Mouse (Mus musculus): ENCODE data around the gene Rab4a. TPM values are rescaled to one million over a fixed set of nuclear protein-coding genes. Genes with fewer than 3 reads are reported as not detected.

Rab4a gene
- total RNA-seq, 2 experiments from 2014 or later: 49.2 to 52.3 TPM

GRCm38 (mm10) chr8:123813173-123813891, 7.5 kb downstream of the Rab4a start:
- peak in 1 of 2 experiments; percentile 23 for DNase-seq (ENCODE audit: low spot score in 2 of 2)

- DNase-seq (ENCODE audit: low spot score in 2 of 2): no peak
These were observed 8.1 kb downstream of the Rab4a start for GRCm38 (mm10) chr8:123813892-123814266.

- DNase-seq (ENCODE audit: low spot score in 2 of 2): no peak
These were observed 9.5 kb downstream of the Rab4a start for GRCm38 (mm10) chr8:123815325-123815724.

- no peak for DNase-seq (ENCODE audit: low spot score in 2 of 2)
These were observed 11.2 kb downstream of the Rab4a start for GRCm38 (mm10) chr8:123816939-123817338.

GRCm38 (mm10) chr8:123817747-123818146, 12.0 kb downstream of the Rab4a start:
- no peak for DNase-seq (ENCODE audit: low spot score in 2 of 2)

- DNase-seq (ENCODE audit: low spot score in 2 of 2): no peak
These were observed 14.2 kb downstream of the Rab4a start for GRCm38 (mm10) chr8:123819683-123820610.

- DNase-seq (ENCODE audit: low spot score in 2 of 2): no peak
These were observed 15.0 kb downstream of the Rab4a start for GRCm38 (mm10) chr8:123820780-123821179.

GRCm38 (mm10) chr8:123823111-123823510, 17.3 kb downstream of the Rab4a start:
- DNase-seq (ENCODE audit: low spot score in 2 of 2): no peak

GRCm38 (mm10) chr8:123823532-123824123, 17.8 kb downstream of the Rab4a start:
- DNase-seq (ENCODE audit: low spot score in 2 of 2): no peak

- no peak for DNase-seq (ENCODE audit: low spot score in 2 of 2)
These were observed 20.2 kb downstream of the Rab4a start for GRCm38 (mm10) chr8:123826001-123826400.

GRCm38 (mm10) chr8:123826758-123827157, 21.0 kb downstream of the Rab4a start:
- DNase-seq (ENCODE audit: low spot score in 2 of 2): no peak

GRCm38 (mm10) chr8:123827523-123827922, 21.7 kb downstream of the Rab4a start:
- no peak for DNase-seq (ENCODE audit: low spot score in 2 of 2)

GRCm38 (mm10) chr8:123832757-123833156, 27.0 kb downstream of the Rab4a start:
- no peak for DNase-seq (ENCODE audit: low spot score in 2 of 2)

- DNase-seq (ENCODE audit: low spot score in 2 of 2): peak; percentile 70 to 71
These were observed 29.7 kb downstream of the Rab4a start for GRCm38 (mm10) chr8:123835451-123835850.

- DNase-seq (ENCODE audit: low spot score in 2 of 2): no peak
These were observed 30.6 kb downstream of the Rab4a start for GRCm38 (mm10) chr8:123836354-123836753.

GRCm38 (mm10) chr8:123838496-123838895, 32.7 kb downstream of the Rab4a start:
- DNase-seq (ENCODE audit: low spot score in 2 of 2): no peak

GRCm38 (mm10) chr8:123840578-123841345, 35.0 kb downstream of the Rab4a start:
- no peak for DNase-seq (ENCODE audit: low spot score in 2 of 2)

GRCm38 (mm10) chr8:123842086-123842485, 36.3 kb downstream of the Rab4a start:
- no peak for DNase-seq (ENCODE audit: low spot score in 2 of 2)

GRCm38 (mm10) chr8:123844341-123844740, 38.6 kb downstream of the Rab4a start:
- no peak for DNase-seq (ENCODE audit: low spot score in 2 of 2)

GRCm38 (mm10) chr8:123845114-123845513, 39.3 kb downstream of the Rab4a start:
- no peak for DNase-seq (ENCODE audit: low spot score in 2 of 2)

- no peak for DNase-seq (ENCODE audit: low spot score in 2 of 2)
These were observed 40.2 kb downstream of the Rab4a start for GRCm38 (mm10) chr8:123845991-123846390.

Measured in layer of hippocampus, postnatal 10 days (tissue).